Mouse (Mus musculus) heart, embryonic 13.5 days (tissue): ENCODE results near the gene Ctsw. TPM values are rescaled to one million over a fixed set of nuclear protein-coding genes. Genes with fewer than 3 reads are reported as not detected.

Source experiments
- ATAC-seq: fragments of 200-750 bp; cut with Nextera tagmentation; 2 replicates; pipeline ENCODE4 v1.8.0; 2017; ENCODE audit warnings: moderate TSS enrichment; ENCODE audit not compliant: insufficient number of reproducible peaks, low FRiP score, low TSS enrichment; ENCODE audit errors: extremely low read depth
- H3K27ac ChIP-seq: fragments of 300-500 bp; sonication (generic); replicated peaks from 2 replicates; pipeline ENCODE4 v1.5.1; 2015; ENCODE audit warnings: moderate library complexity, mild to moderate bottlenecking, inconsistent platforms
- H3K27me3 ChIP-seq: fragments of 300-500 bp; sonication (generic); replicated peaks from 2 replicates; pipeline ENCODE4 v1.6.1; 2015; ENCODE audit warnings: mild to moderate bottlenecking, inconsistent platforms
- H3K36me3 ChIP-seq: fragments of 300-500 bp; sonication (generic); 2 replicates; pipeline ENCODE4 v1.6.1; 2015; ENCODE audit warnings: mild to moderate bottlenecking, inconsistent platforms
- H3K4me1 ChIP-seq: fragments of 300-500 bp; sonication (generic); 2 replicates; pipeline ENCODE4 v1.6.1; 2015; ENCODE audit warnings: inconsistent platforms
- H3K4me2 ChIP-seq: fragments of 300-500 bp; sonication (generic); 2 replicates; pipeline ENCODE4 v1.6.1; 2015; ENCODE audit warnings: inconsistent platforms, mild to moderate bottlenecking, moderate library complexity
- H3K4me3 ChIP-seq: fragments of 300-500 bp; sonication (generic); 2 replicates; pipeline ENCODE4 v1.5.1; 2015; ENCODE audit warnings: moderate library complexity, mild to moderate bottlenecking, inconsistent platforms
- H3K9ac ChIP-seq: fragments of 300-500 bp; sonication (generic); 2 replicates; pipeline ENCODE4 v1.6.1; 2015; ENCODE audit warnings: inconsistent platforms, mild to moderate bottlenecking, moderate library complexity
- H3K9me3 ChIP-seq: fragments of 300-500 bp; sonication (generic); 2 replicates; pipeline ENCODE4 v1.6.1; 2016; ENCODE audit warnings: inconsistent platforms
- WGBS: fragments of 180-500 bp; shearing (Covaris S2); methylation state at CpG from one replicate; pipeline ENCODE4 v1.1.7; 2015; ENCODE audit warnings: mixed read lengths; 5-methylcytosine and 5-hydroxymethylcytosine counted together
- polyA plus RNA-seq: library from polyadenylated mRNA; unstranded; fragments of >200 nt; fragmentation: Nextera tagmentation; extraction: Ambion mirVana; gene quantifications from 2 replicates; pipeline ENCODE4 v1.2.1, GENCODE M21; 2015

Gene Ctsw
- polyA plus RNA-seq, 1 experiment from 2014 or later: 1.7 TPM

GRCm38 (mm10) chr19:5486771-5487170 lies 18.5 kb upstream of the Ctsw start:
- peak overlapping the region; percentile 88 for H3K9ac ChIP-seq
- peak overlapping the region; percentile 91 for H3K4me2 ChIP-seq
- peak overlapping the region; percentile 100 for H3K4me3 ChIP-seq
- H3K4me1 ChIP-seq: peaks cover 28% of the 10 kb centered on the region
- ATAC-seq: no peak
- H3K27ac ChIP-seq: 0 out of 2 replicates have a peak overlapping the region, but pooled peaks have one; percentile 6
- peaks cover 51% of the 10 kb centered on the region for H3K36me3 ChIP-seq
- H3K27me3 ChIP-seq: no peaks in the 10 kb centered on the region
- 86% methylated on average over 4 of the region's 4 CpGs for WGBS
- H3K9me3 ChIP-seq: no peaks in the 10 kb centered on the region

GRCm38 (mm10) chr19:5486286-5486685 lies 18.0 kb upstream of the Ctsw start:
- Histone ChIP-seq H3K4me3 (no peak overlapping the region), H3K9me3 (no peaks in the 10 kb centered on the region), H3K9ac (peak overlapping the region; percentile 88; the same call in 1 of the 2 replicates), H3K27me3 (no peaks in the 10 kb centered on the region), H3K36me3 (peaks cover 55% of the 10 kb centered on the region), H3K27ac (no peak overlapping the region), H3K4me1 (peaks cover 27% of the 10 kb centered on the region), H3K4me2 (0 out of 2 replicates have a peak overlapping the region, but pooled peaks have one; percentile 91)
- WGBS: 84% methylated on average over 8 of the region's 8 CpGs
- no peak for ATAC-seq

- 93% methylated on average over 7 of the region's 7 CpGs for WGBS
- Histone ChIP-seq H3K9ac (no peak overlapping the region), H3K4me3 (no peak overlapping the region), H3K9me3 (no peaks in the 10 kb centered on the region), H3K4me2 (no peak overlapping the region), H3K27ac (no peak overlapping the region), H3K36me3 (peaks cover 59% of the 10 kb centered on the region), H3K27me3 (no peaks in the 10 kb centered on the region), H3K4me1 (peaks cover 27% of the 10 kb centered on the region)
- ATAC-seq: no peak
Measured at GRCm38 (mm10) chr19:5485821-5486220, 17.5 kb upstream of the Ctsw start.

- H3K9me3 ChIP-seq: no peaks in the 10 kb centered on the region
- no peaks in the 10 kb centered on the region for H3K27me3 ChIP-seq
- no peak overlapping the region for H3K27ac ChIP-seq
- H3K4me1 ChIP-seq: peaks cover 27% of the 10 kb centered on the region
- H3K9ac ChIP-seq: no peak overlapping the region
- ATAC-seq: no peak
- no peak overlapping the region for H3K4me2 ChIP-seq
- WGBS: 81% methylated on average over 8 of the region's 8 CpGs
- H3K36me3 ChIP-seq: peaks cover 64% of the 10 kb centered on the region
- no peak overlapping the region for H3K4me3 ChIP-seq
Measured at GRCm38 (mm10) chr19:5485371-5485770, 17.1 kb upstream of the Ctsw start.

- Histone ChIP-seq H3K4me1 (peaks cover 21% of the 10 kb centered on the region), H3K36me3 (peaks cover 73% of the 10 kb centered on the region), H3K9me3 (no peaks in the 10 kb centered on the region), H3K27ac (no peak overlapping the region), H3K27me3 (no peaks in the 10 kb centered on the region), H3K4me3 (no peak overlapping the region), H3K4me2 (no peak overlapping the region), H3K9ac (no peak overlapping the region)
- 86% methylated on average over 5 of the region's 5 CpGs for WGBS
- ATAC-seq: no peak
Measured at GRCm38 (mm10) chr19:5484496-5484895, 16.2 kb upstream of the Ctsw start.

GRCm38 (mm10) chr19:5483386-5484359 lies 15.4 kb upstream of the Ctsw start:
- ATAC-seq: no peak
- no peak overlapping the region for H3K9ac ChIP-seq
- H3K36me3 ChIP-seq: peaks cover 81% of the 10 kb centered on the region
- no peak overlapping the region for H3K4me2 ChIP-seq
- peaks cover 18% of the 10 kb centered on the region for H3K4me1 ChIP-seq
- H3K27ac ChIP-seq: no peak overlapping the region
- WGBS: 89% methylated on average over 19 of the region's 19 CpGs
- H3K27me3 ChIP-seq: no peaks in the 10 kb centered on the region
- H3K4me3 ChIP-seq: no peak overlapping the region
- no peaks in the 10 kb centered on the region for H3K9me3 ChIP-seq

- ATAC-seq: no peak
- no peaks in the 10 kb centered on the region for H3K9me3 ChIP-seq
- H3K36me3 ChIP-seq: peaks cover 98% of the 10 kb centered on the region
- no peak overlapping the region for H3K27ac ChIP-seq
- no peak overlapping the region for H3K4me3 ChIP-seq
- H3K4me1 ChIP-seq: peaks cover 3% of the 10 kb centered on the region
- no peak overlapping the region for H3K4me2 ChIP-seq
- WGBS: 83% methylated on average over 10 of the region's 10 CpGs
- no peaks in the 10 kb centered on the region for H3K27me3 ChIP-seq
- no peak overlapping the region for H3K9ac ChIP-seq
Measured at GRCm38 (mm10) chr19:5481398-5481797, 13.1 kb upstream of the Ctsw start.

GRCm38 (mm10) chr19:5480016-5480415 lies 11.7 kb upstream of the Ctsw start:
- H3K27me3 ChIP-seq: no peaks in the 10 kb centered on the region
- peaks cover 12% of the 10 kb centered on the region for H3K4me1 ChIP-seq
- no peak overlapping the region for H3K4me2 ChIP-seq
- peaks cover 88% of the 10 kb centered on the region for H3K36me3 ChIP-seq
- no peak for ATAC-seq
- 87% methylated on average over 10 of the region's 10 CpGs for WGBS
- H3K9me3 ChIP-seq: no peaks in the 10 kb centered on the region
- H3K27ac ChIP-seq: no peak overlapping the region
- H3K9ac ChIP-seq: no peak overlapping the region
- no peak overlapping the region for H3K4me3 ChIP-seq

GRCm38 (mm10) chr19:5477668-5478300 lies 9.5 kb upstream of the Ctsw start:
- H3K4me1 ChIP-seq: peaks cover 24% of the 10 kb centered on the region
- H3K9me3 ChIP-seq: no peaks in the 10 kb centered on the region
- WGBS: 86% methylated on average over 18 of the region's 18 CpGs
- no peak for ATAC-seq
- no peak overlapping the region for H3K4me3 ChIP-seq
- H3K27ac ChIP-seq: no peak overlapping the region
- no peaks in the 10 kb centered on the region for H3K27me3 ChIP-seq
- peaks cover 66% of the 10 kb centered on the region for H3K36me3 ChIP-seq
- H3K4me2 ChIP-seq: no peak overlapping the region
- no peak overlapping the region for H3K9ac ChIP-seq

- Histone ChIP-seq H3K9ac (peak overlapping the region; percentile 37; the same call in 1 of the 2 replicates), H3K4me1 (peaks cover 24% of the 10 kb centered on the region), H3K4me2 (no peak overlapping the region), H3K36me3 (peaks cover 59% of the 10 kb centered on the region), H3K27me3 (no peaks in the 10 kb centered on the region), H3K4me3 (no peak overlapping the region), H3K27ac (no peak overlapping the region), H3K9me3 (no peaks in the 10 kb centered on the region)
- no peak for ATAC-seq
- WGBS: 82% methylated on average over 10 of the region's 10 CpGs
Measured at GRCm38 (mm10) chr19:5477004-5477667, 8.8 kb upstream of the Ctsw start.

GRCm38 (mm10) chr19:5475069-5475714 lies 6.9 kb upstream of the Ctsw start:
- H3K27me3 ChIP-seq: no peaks in the 10 kb centered on the region
- peak overlapping the region; percentile 75 for H3K4me2 ChIP-seq
- peak overlapping the region; percentile 86 for H3K27ac ChIP-seq
- peak overlapping the region; percentile 92 for H3K9ac ChIP-seq
- H3K9me3 ChIP-seq: no peaks in the 10 kb centered on the region
- peak overlapping the region; percentile 69 for H3K4me3 ChIP-seq
- H3K36me3 ChIP-seq: peaks cover 40% of the 10 kb centered on the region
- H3K4me1 ChIP-seq: peaks cover 24% of the 10 kb centered on the region
- no peak; the same call in 1 of the 2 replicates for ATAC-seq
- 13% methylated on average over 12 of the region's 13 CpGs for WGBS
